Mouse (Mus musculus) leukemia stem cell, adult 10-12 weeks (primary cell): ENCODE data around the gene Spo11. TPM values are rescaled to one million over a fixed set of nuclear protein-coding genes. Genes with fewer than 3 reads are reported as not detected.

Source experiments
- polyA plus RNA-seq: library from polyadenylated mRNA; stranded (reverse); fragments of >175 nt; gene quantifications from 2 replicates; pipeline ENCODE4 v1.2.3, GENCODE M21; 2012; ENCODE audit warnings: low replicate concordance

The Spo11 gene
- 0.10 TPM in 1 of 2 replicates, not detected in the other for polyA plus RNA-seq

GRCm38 (mm10) chr2:172977409-172978130 lies at the start of gene Spo11:
TSS of gene Spo11 (plus strand) at chr2:172977700.

GRCm38 (mm10) chr2:172940003-172940798 lies 37.3 kb upstream of the Spo11 start, which contains the start of gene Bmp7:
TSS of gene Bmp7 (minus strand) at chr2:172940321.

DNA sequence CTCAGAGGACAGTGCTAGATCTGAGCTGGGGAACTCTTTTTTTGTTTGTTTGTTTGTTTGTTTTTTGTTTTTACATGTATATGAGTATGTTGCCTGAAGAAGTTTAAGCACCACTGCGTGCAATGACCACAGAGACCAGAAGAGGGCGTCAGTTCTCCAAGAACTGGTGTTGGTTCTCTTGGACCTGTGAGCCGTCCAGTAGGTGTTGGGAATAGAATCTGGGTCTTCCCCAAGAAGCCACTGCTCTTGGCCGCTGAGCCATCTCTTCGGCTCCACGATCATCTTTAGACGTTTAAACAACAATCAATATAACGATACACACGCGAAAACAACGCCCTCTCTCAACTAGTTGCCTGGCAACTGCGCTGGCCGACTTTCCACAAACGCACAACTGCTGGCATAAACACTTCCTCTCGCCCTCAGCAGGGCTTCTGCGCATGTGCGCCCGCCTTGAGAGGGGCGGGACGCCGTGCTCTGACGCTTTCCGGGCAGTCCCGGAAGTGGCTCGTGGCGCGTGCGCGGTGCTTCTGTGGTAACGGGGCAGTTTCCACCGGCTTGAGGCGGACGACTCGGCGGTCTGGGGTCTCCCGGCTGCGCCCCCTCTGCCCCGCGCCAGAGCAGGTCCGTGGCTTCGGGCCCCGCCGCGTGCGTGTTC lies 22.3 kb downstream of the Spo11 start, which contains the start of gene Rae1:
Gene Rae1 (plus strand): TSS at position 488 of the 655 bp plus-strand sequence.

GRCm38 (mm10) chr2:173020430-173020829 lies 42.9 kb downstream of the Spo11 start, which contains the start of gene Rbm38:
TSS of gene Rbm38 (plus strand) at chr2:173020498.

Other genes starting within 250 kb of the Spo11 start
- gene Bmp7, start 37.4 kb upstream of the Spo11 start, polyA plus RNA-seq, result 0.18 and 1.8 TPM in 2 replicates
- 43.8 and 49.7 TPM in 2 replicates for gene Rae1, start 22.4 kb downstream of the Spo11 start, polyA plus RNA-seq
- gene Rbm38, start 42.8 kb downstream of the Spo11 start, polyA plus RNA-seq, result 710 and 1,488 TPM in 2 replicates
- not detected in 2 replicates for gene Ctcfl, start 141.8 kb downstream of the Spo11 start, polyA plus RNA-seq
- gene Pck1, start 175.3 kb downstream of the Spo11 start, polyA plus RNA-seq, result not detected in 2 replicates
- gene Zbp1, start 241.2 kb downstream of the Spo11 start, polyA plus RNA-seq, result 1.6 and 3.8 TPM in 2 replicates